Mouse (Mus musculus) midbrain, embryonic 11.5 days (tissue): ENCODE measurements around the gene Gga3. TPM values are rescaled to one million over a fixed set of nuclear protein-coding genes. Genes with fewer than 3 reads are reported as not detected.

Experiments
- ATAC-seq: fragments of 200-750 bp; cut with Nextera tagmentation; 2 replicates; pipeline ENCODE4 v1.8.0; 2017; ENCODE audit warnings: moderate TSS enrichment, moderate library complexity; ENCODE audit not compliant: low FRiP score
- DNase-seq: peaks from one replicate; pipeline ENCODE4 v3.0.0; 2015; ENCODE audit warnings: low spot score; ENCODE audit errors: missing footprints
- H3K27ac ChIP-seq: fragments of 300-500 bp; sonication (generic); 2 replicates; pipeline ENCODE4 v1.5.1; 2014; ENCODE audit warnings: low read depth, low read length
- H3K27me3 ChIP-seq: fragments of 300-500 bp; sonication (generic); 2 replicates; pipeline ENCODE4 v1.6.1; 2014; ENCODE audit warnings: mild to moderate bottlenecking, low read length, moderate library complexity, mixed read lengths; ENCODE audit not compliant: control insufficient read depth, insufficient read depth
- H3K36me3 ChIP-seq: fragments of 300-500 bp; sonication (generic); 2 replicates; pipeline ENCODE4 v1.6.1; 2014; ENCODE audit warnings: mild to moderate bottlenecking, low read length, moderate library complexity, mixed read lengths; ENCODE audit not compliant: control insufficient read depth, insufficient read depth
- H3K4me1 ChIP-seq: fragments of 300-500 bp; sonication (generic); 2 replicates; pipeline ENCODE4 v1.6.1; 2014; ENCODE audit warnings: low read length; ENCODE audit not compliant: control insufficient read depth, insufficient read depth
- H3K4me2 ChIP-seq: fragments of 300-500 bp; sonication (generic); 2 replicates; pipeline ENCODE4 v1.6.1; 2014; ENCODE audit warnings: mild to moderate bottlenecking, moderate library complexity
- H3K4me3 ChIP-seq: fragments of 300-500 bp; sonication (generic); 2 replicates; pipeline ENCODE4 v1.5.1; 2014; ENCODE audit warnings: low read depth, low read length
- H3K9ac ChIP-seq: fragments of 300-500 bp; sonication (generic); 2 replicates; pipeline ENCODE4 v1.6.1; 2014; ENCODE audit warnings: low read length
- H3K9me3 ChIP-seq: fragments of 300-500 bp; sonication (generic); 2 replicates; pipeline ENCODE4 v1.6.1; 2016; ENCODE audit warnings: low read length; ENCODE audit not compliant: control insufficient read depth
- WGBS: fragments of 180-500 bp; shearing (Covaris S2); extraction: QIAGEN DNeasy Blood & Tissue Kit; methylation state at CpG from one replicate; pipeline ENCODE4 v1.1.7; 2014; 5-methylcytosine and 5-hydroxymethylcytosine counted together
- polyA plus RNA-seq: library from polyadenylated mRNA; unstranded; fragments of >200 nt; fragmentation: Nextera tagmentation; extraction: Ambion mirVana; gene quantifications from 2 replicates; pipeline ENCODE4 v1.2.1, GENCODE M21; 2014

The Gga3 gene
- polyA plus RNA-seq, 1 experiment from 2014 or later: 25.1 TPM

DNA sequence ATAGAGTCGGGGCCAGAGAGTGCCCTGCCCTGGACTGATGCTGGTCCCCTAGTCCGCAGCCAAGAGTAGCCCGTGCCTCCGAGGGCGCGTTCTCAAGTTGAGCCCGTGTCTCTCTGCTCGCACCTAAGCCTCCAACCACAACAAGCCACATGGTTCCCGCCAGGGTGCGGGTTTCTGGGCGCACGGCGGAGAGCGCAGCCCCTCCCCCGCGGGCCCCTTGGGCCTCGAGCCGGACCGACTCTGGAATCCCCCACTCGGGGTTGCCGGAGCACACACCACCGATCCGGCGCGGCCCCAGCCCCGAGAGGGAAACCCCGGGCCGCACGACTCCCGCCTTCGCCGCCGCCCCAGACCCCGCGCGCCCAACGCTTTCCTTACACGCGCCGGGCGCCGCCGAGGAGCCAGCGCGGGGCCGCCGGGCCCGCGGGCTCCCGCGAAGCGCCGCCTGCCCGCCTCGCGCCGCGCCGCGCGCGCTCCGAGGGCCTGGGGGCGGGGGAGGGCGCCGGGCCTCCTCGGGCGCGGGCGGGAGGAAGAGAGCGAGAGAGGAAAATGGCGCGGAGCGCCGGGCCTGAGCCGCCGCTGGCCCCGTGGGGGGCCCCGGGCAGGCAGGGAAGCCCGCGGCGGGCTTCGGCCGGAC lies 68.3 kb downstream of the Gga3 start:
- H3K9me3 ChIP-seq: no peaks in the 10 kb centered on the region
- peaks cover 11% of the 10 kb centered on the region for H3K4me1 ChIP-seq
- peak overlapping the region; percentile 66 for H3K4me2 ChIP-seq
- H3K4me3 ChIP-seq: peak overlapping the region; percentile 98
- WGBS: under 1% methylated on average over 64 of the region's 84 CpGs
- H3K27me3 ChIP-seq: no peaks in the 10 kb centered on the region
- peak overlapping the region; percentile 98 for H3K27ac ChIP-seq
- DNase-seq: peak; percentile 97
- ATAC-seq: peak; percentile 79
- H3K9ac ChIP-seq: peak overlapping the region; percentile 99
- H3K36me3 ChIP-seq: peaks cover 16% of the 10 kb centered on the region

DNA sequence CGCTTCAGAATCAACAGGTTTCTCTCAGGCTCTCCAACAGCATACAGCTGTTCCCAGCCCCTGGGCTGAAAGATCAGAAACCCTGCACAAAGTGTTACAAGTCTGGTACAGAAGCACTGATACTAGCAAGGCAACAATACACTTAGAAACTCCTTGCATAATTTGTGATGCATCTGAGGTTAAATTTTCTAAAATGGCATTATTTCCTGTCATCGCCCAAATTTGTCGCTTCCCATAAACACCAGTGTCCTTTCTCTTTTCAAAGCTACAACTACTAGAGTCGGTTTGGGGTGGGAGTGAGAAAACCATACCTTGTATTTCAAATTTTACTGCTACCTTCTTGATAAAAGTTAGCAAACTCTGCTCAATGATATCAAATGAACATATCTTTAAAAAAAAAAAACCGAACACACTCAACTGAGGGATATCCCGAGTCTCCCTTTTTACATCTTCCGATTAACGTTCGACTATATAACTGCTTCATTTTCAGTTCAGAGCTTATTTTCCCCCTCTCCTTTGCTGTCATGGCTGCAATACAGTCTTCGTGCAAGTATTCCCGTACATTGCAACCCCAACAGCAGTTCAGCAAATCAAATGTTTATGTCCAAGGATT lies 69.0 kb downstream of the Gga3 start:
- peak overlapping the region; percentile 98 for H3K4me3 ChIP-seq
- 10% methylated on average over 11 of the region's 11 CpGs for WGBS
- peak overlapping the region; percentile 99 for H3K9ac ChIP-seq
- no peak for ATAC-seq
- H3K4me2 ChIP-seq: peak overlapping the region; percentile 66
- no peaks in the 10 kb centered on the region for H3K27me3 ChIP-seq
- peak overlapping the region; percentile 98 for H3K27ac ChIP-seq
- H3K9me3 ChIP-seq: no peaks in the 10 kb centered on the region
- peaks cover 11% of the 10 kb centered on the region for H3K4me1 ChIP-seq
- DNase-seq: no peak
- H3K36me3 ChIP-seq: peaks cover 19% of the 10 kb centered on the region

Other genes starting within 250 kb of the Gga3 start
- gene Hid1, start 236.3 kb downstream of the Gga3 start, polyA plus RNA-seq: 17.8 and 18.3 TPM in 2 replicates
- gene Cdr2l, start 222.1 kb downstream of the Gga3 start, polyA plus RNA-seq: 20.6 and 20.9 TPM in 2 replicates
- 268 and 278 TPM in 2 replicates for gene Mrpl58, start 200.3 kb downstream of the Gga3 start, polyA plus RNA-seq
- 886 and 917 TPM in 2 replicates for gene Atp5h, start 184.1 kb downstream of the Gga3 start, polyA plus RNA-seq
- 21.6 and 24.0 TPM in 2 replicates for gene Kctd2, start 183.9 kb downstream of the Gga3 start, polyA plus RNA-seq
- not detected in 2 replicates for gene Trim80, start 163.5 kb downstream of the Gga3 start, polyA plus RNA-seq
- gene Slc16a5, start 141.6 kb downstream of the Gga3 start, polyA plus RNA-seq: 0.14 TPM in 1 of 2 replicates, not detected in the other
- gene Armc7, start 128.4 kb downstream of the Gga3 start, polyA plus RNA-seq: 7.7 and 7.8 TPM in 2 replicates
- gene Nt5c, start 112.2 kb downstream of the Gga3 start, polyA plus RNA-seq: 68.3 and 69.8 TPM in 2 replicates
- gene Jpt1, start 89.7 kb downstream of the Gga3 start, polyA plus RNA-seq: 954 and 958 TPM in 2 replicates
- gene Sumo2, start 67.8 kb downstream of the Gga3 start, polyA plus RNA-seq: 1,615 and 1,739 TPM in 2 replicates
- 195 and 197 TPM in 2 replicates for gene Nup85, start 39.6 kb downstream of the Gga3 start, polyA plus RNA-seq
- 105 TPM in 2 replicates for gene Mrps7, start 126 bp downstream of the Gga3 start, polyA plus RNA-seq
- 14.0 and 16.4 TPM in 2 replicates for gene Mif4gd, start 8.9 kb upstream of the Gga3 start, polyA plus RNA-seq
- gene Slc25a19, start 24.2 kb upstream of the Gga3 start, polyA plus RNA-seq: 20.3 and 24.0 TPM in 2 replicates
- 74.3 and 77.7 TPM in 2 replicates for gene Grb2, start 104.5 kb upstream of the Gga3 start, polyA plus RNA-seq
- gene Tmem94, start 161.4 kb upstream of the Gga3 start, polyA plus RNA-seq: 15.1 and 16.7 TPM in 2 replicates
- 10.4 and 11.7 TPM in 2 replicates for gene Caskin2, start 209.6 kb upstream of the Gga3 start, polyA plus RNA-seq
- gene Tsen54, start 210.7 kb upstream of the Gga3 start, polyA plus RNA-seq: 20.8 and 21.7 TPM in 2 replicates
- 2.4 and 2.5 TPM in 2 replicates for gene Llgl2, start 220.0 kb upstream of the Gga3 start, polyA plus RNA-seq